Mouse (Mus musculus): Measurements from ENCODE around the gene Cyp2a12. TPM values are rescaled to one million over a fixed set of nuclear protein-coding genes. Genes with fewer than 3 reads are reported as not detected.
"Not testable (repeated sequence)": the region's sequence is repeated elsewhere in the genome, so short reads cannot be mapped to it uniquely, and the experiment has no call there.

Gene Cyp2a12
- polyA plus RNA-seq (2016; fragmentation: Nextera tagmentation; extraction: Ambion mirVana), result not detected in 2 replicates

DNA sequence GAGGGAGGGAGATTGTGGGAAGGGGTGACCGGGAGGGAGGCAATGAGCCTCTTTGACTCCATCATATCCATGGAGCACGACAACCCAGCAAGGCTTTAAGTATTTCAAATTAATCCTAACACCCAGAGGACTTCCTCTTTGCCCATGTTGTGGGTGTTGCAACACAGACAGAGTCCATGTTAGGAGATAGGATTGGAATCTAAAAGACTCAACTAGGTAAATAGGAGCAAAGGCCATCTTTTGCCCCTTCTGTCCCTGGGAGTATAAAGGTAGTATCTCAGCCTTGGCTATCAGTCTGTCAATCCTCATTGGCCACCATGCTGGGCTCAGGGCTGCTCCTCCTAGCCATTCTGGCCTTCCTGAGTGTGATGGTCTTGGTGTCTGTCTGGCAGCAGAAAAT, at the start of gene Cyp2a12:
Gene Cyp2a12 (plus strand): TSS at position 293 of the 400 bp plus-strand sequence.
- Histone ChIP-seq H3K27ac (replicated peaks) (no peak within 1 kb of the TSS), H3K4me3 (no peak within 1 kb of the TSS), H3K27me3 (ENCODE audit: low read depth, poor library complexity, severe bottlenecking) (no peaks in the 10 kb centered on the region), H3K4me1 (no peaks in the 10 kb centered on the region), H3K36me3 (no peaks in the 10 kb centered on the region), H3K9me3 (replicated peaks) (peaks cover 8% of the 10 kb centered on the region; the same call in 1 of the 2 replicates)
- 75% methylated on average over 2 of the region's 2 CpGs for WGBS
- DNase-seq (ENCODE audit: low spot score), result no peak

DNA sequence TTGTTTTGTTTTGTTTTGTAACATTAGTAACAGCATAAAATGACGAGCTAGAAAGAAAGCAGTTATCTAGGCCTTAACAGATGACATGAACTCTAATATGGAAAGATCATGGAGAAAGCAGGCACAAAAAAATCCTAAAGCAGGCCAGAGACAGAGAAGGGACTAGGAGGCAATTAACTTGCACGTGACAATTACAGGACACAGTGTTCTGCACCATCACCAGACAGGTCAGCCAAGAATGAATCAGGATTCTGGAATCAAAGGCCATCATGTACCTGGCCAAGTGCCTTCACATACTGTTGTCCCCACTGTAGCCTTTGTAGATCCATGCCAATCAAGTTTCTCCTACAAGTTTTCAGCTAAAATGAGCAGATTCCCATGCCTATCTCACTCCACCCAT, 47.4 kb upstream of the Cyp2a12 start:
- H3K4me3 ChIP-seq; H3K27me3 ChIP-seq (ENCODE audit: low read depth, poor library complexity, severe bottlenecking); H3K36me3 ChIP-seq; H3K4me1 ChIP-seq; H3K27ac ChIP-seq (replicated peaks); H3K9me3 ChIP-seq (replicated peaks); DNase-seq (ENCODE audit: low spot score): not testable (repeated sequence)
- WGBS, result 85% methylated on average over 2 of the region's 2 CpGs

DNA sequence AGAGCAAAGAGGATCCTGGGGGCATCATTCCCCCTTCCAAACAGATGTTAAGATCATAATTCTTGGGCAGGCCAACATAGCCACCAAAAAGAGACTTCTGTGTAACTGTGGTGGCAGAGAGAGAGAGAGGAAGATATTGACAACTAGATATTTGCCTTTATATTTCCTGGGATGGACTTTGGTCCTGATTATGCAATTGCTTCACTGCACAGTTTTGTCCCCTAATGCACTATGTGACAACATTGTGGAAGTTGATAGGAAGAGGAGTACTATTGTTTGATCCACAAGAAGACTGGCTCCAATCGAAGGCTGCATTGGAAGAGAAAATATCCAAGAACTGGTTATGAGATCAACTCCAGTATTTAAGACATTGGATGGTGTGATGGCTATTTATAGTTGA, 46.9 kb upstream of the Cyp2a12 start:
- H3K36me3 ChIP-seq; H3K4me3 ChIP-seq; H3K4me1 ChIP-seq; H3K27ac ChIP-seq (replicated peaks); H3K9me3 ChIP-seq (replicated peaks); DNase-seq (ENCODE audit: low spot score); H3K27me3 ChIP-seq (ENCODE audit: low read depth, poor library complexity, severe bottlenecking): not testable (repeated sequence)
- WGBS, result 87% methylated on average over 1 of the region's 1 CpGs

DNA sequence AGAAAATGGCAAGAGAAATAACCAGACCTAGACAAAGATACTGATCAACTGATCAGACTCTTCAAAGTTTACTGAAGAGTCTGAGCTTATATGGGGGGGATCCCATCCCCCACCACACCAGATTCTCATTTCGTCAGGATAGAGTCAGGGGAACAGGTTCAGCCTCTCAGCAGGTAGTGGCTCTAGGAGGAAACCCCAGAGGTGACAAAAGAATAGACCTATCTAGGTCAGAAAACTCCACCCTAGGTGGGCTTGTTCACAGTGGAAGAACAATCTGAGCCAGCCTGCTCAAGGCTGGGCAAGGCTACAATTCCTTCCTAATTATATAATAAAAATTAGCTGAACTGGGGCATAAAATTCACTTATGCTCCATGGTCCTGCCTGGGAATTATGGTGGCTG, 46.3 kb upstream of the Cyp2a12 start:
- Histone ChIP-seq H3K27ac (replicated peaks) (no peak overlapping the region), H3K9me3 (replicated peaks) (peaks cover 8% of the 10 kb centered on the region; the same call in 1 of the 2 replicates), H3K4me3 (no peak overlapping the region), H3K4me1 (no peaks in the 10 kb centered on the region), H3K27me3 (ENCODE audit: low read depth, poor library complexity, severe bottlenecking) (no peaks in the 10 kb centered on the region), H3K36me3 (no peaks in the 10 kb centered on the region)
- DNase-seq (ENCODE audit: low spot score), result no peak
- WGBS, result 28% methylated on average over 1 of the region's 1 CpGs

DNA sequence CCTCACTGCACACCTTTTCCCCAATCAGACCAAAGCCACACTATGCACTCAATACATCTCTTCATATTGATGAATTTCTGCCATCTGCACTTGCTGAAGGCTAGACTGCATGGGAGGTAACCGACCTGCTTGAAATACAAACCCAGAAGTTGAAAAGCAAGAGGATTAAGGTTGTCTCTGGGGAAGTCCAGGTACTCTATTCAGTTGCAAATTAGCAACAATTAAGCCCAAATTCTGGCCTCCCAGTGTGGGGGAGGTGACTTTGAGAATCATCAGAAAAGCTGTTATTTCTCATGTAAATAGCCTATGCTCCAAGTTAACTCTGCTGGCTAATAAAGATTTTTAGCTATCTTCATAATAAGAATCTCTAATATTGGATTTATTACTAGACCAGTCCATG, 45.7 kb upstream of the Cyp2a12 start:
- H3K36me3 ChIP-seq; H3K4me1 ChIP-seq; DNase-seq (ENCODE audit: low spot score); H3K27ac ChIP-seq (replicated peaks); H3K4me3 ChIP-seq; H3K27me3 ChIP-seq (ENCODE audit: low read depth, poor library complexity, severe bottlenecking); H3K9me3 ChIP-seq (replicated peaks): not testable (repeated sequence)
- 33% methylated on average over 1 of the region's 1 CpGs for WGBS

DNA sequence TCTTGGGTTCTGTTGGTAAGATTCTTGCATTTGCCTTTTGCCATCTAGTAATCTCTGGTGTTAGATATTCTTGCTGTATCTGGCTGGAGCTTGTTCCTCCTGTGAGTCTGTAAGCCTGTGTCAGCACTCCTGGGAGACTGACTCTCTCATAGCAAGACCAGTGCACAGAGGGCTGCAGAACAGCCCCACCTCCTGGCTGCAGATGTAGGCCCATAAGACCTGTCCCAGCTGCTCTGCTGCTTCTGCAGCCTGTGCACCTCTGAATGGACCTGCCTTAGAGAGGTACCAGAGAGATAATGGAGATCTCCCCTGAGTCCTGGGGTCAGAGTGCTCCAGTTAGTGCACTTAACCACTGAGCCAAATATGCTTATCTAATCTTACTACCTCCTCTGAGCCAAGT, 2.3 kb upstream of the Cyp2a12 start:
- not testable (repeated sequence) for H3K36me3 ChIP-seq; DNase-seq (ENCODE audit: low spot score); H3K9me3 ChIP-seq (replicated peaks)

DNA sequence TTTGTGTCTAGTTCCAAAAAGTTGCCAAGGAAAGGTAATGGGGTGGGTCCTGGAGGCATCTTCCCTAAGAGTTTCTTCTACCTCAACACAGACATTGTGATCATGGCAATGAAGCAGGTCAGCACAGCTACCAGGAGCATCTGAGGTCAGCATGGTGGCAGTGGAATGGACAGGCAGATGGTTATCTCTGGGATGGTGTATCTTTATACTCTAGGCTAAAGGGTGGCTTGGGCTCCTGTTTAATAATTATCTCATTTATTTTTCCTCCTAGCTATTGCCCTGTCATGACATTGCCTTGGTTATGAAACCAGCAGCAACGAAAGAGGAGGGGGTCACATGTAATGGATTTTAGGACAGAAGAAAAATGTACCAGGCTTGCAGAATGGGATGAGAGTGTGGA, 20.0 kb downstream of the Cyp2a12 start:
- DNase-seq (ENCODE audit: low spot score); H3K27me3 ChIP-seq (ENCODE audit: low read depth, poor library complexity, severe bottlenecking); H3K36me3 ChIP-seq; H3K9me3 ChIP-seq (replicated peaks); H3K27ac ChIP-seq (replicated peaks); H3K4me3 ChIP-seq; H3K4me1 ChIP-seq: not testable (repeated sequence)
- 75% methylated on average over 1 of the region's 1 CpGs for WGBS

More for the DNA sequence above, 2.3 kb upstream of the Cyp2a12 start:
- not testable (repeated sequence) for H3K4me3 ChIP-seq; H3K27me3 ChIP-seq (ENCODE audit: low read depth, poor library complexity, severe bottlenecking); H3K27ac ChIP-seq (replicated peaks); H3K4me1 ChIP-seq

DNA sequence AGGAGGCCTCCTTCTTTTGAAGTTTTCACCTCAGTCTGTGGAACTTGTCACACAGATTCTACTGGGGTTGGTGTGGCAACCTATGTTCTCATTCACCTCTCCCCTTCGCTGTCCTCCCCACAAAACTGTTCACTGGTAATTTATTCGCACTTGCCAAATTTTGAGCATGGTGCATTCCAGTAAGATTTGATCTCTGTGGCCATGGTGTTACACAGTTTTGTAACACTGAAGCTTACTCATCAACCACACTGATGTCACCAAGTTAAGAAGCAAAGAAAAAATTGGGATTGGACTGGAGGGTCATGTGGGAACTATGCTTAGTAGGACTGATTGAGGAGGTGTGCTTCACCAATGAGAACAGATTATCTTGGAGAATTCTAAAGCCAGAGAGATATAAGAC, 30.5 kb downstream of the Cyp2a12 start:
- 97% methylated on average over 2 of the region's 2 CpGs for WGBS

DNA sequence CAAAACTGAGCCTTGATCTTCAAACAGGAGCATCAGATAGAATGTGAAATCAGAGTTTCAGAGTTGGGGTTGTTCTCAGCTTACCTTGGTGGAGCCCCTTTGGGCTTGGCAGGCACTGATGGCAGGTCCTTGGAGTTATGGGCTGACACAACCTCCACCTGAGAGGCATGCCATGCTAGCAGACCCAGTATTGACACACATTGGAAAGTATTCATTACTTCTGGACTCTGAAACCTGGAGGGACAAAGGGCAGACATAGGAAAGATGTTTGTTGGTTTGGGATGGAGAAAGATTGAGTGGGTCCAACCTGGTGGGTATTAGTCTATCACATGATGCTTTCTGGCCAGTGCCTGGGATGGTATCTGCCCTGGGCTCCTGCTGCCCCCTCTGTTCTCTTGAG, 31.0 kb downstream of the Cyp2a12 start:
- H3K9me3 ChIP-seq (replicated peaks); H3K36me3 ChIP-seq; H3K4me1 ChIP-seq; H3K27me3 ChIP-seq (ENCODE audit: low read depth, poor library complexity, severe bottlenecking); H3K27ac ChIP-seq (replicated peaks); H3K4me3 ChIP-seq; DNase-seq (ENCODE audit: low spot score): not testable (repeated sequence)

More for the DNA sequence above, 30.5 kb downstream of the Cyp2a12 start:
- not testable (repeated sequence) for H3K4me1 ChIP-seq; H3K27ac ChIP-seq (replicated peaks); H3K27me3 ChIP-seq (ENCODE audit: low read depth, poor library complexity, severe bottlenecking); H3K4me3 ChIP-seq; H3K9me3 ChIP-seq (replicated peaks); DNase-seq (ENCODE audit: low spot score); H3K36me3 ChIP-seq

DNA sequence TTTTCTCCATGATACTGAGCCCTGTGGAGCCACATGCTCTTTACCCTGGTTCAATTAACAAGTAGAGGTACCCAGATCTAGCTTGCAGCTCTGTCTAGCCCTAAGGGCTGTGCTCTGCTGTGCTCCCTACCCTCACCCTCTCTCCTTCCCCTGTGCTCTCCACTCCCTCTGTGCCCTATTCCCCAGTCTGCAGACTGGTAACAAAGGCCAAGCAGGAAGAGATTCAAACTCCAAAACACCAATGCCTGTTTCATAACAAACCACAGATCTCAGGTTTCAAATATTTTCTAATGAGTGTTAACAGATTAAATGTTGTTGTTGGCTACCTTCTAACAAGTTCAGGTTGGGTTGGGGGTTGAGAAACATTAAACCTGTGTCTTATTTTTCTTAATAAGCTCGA, 49.8 kb downstream of the Cyp2a12 start:
- Histone ChIP-seq H3K27me3 (ENCODE audit: low read depth, poor library complexity, severe bottlenecking) (no peaks in the 10 kb centered on the region), H3K4me1 (no peaks in the 10 kb centered on the region)
- WGBS, result 82% methylated on average over 1 of the region's 1 CpGs

DNA sequence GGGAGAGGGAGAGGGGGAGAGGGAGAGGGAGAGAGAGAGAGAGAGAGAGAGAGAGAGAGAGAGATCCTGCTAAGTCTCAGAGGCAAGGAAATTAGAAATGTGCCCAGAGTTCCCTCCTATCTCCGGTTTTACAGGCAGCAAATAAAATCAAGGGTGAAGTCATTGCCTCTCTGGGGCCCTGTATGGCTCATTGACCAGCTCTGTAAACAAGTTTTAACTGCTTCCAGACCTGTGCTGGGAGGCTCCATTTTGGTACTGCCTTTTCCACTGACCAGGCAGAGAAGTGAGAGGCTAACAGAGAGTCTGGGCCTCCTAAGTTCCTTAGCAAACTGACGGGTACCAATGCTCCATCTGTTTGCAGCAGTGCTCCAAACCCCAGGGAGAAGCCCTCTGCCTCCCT, 52.7 kb downstream of the Cyp2a12 start:
- no peak overlapping the region for H3K27ac ChIP-seq (replicated peaks)
- H3K9me3 ChIP-seq (replicated peaks), result peaks cover 6% of the 10 kb centered on the region; the same call in 1 of the 2 replicates
- no peaks in the 10 kb centered on the region for H3K27me3 ChIP-seq (ENCODE audit: low read depth, poor library complexity, severe bottlenecking)
- no peaks in the 10 kb centered on the region for H3K36me3 ChIP-seq
- no peak overlapping the region for H3K4me3 ChIP-seq
- no peak for DNase-seq (ENCODE audit: low spot score)
- H3K4me1 ChIP-seq, result no peaks in the 10 kb centered on the region
- WGBS, result 73% methylated on average over 2 of the region's 2 CpGs

More for the DNA sequence above, 49.8 kb downstream of the Cyp2a12 start:
- Histone ChIP-seq H3K27ac (replicated peaks) (no peak overlapping the region), H3K4me3 (no peak overlapping the region), H3K9me3 (replicated peaks) (peaks cover 6% of the 10 kb centered on the region; the same call in 1 of the 2 replicates), H3K36me3 (no peaks in the 10 kb centered on the region)
- DNase-seq (ENCODE audit: low spot score), result no peak

Other genes starting within 250 kb of the Cyp2a12 start
- not detected in 2 replicates for gene Cyp2g1, start 220.2 kb upstream of the Cyp2a12 start, polyA plus RNA-seq (2016; fragmentation: Nextera tagmentation; extraction: Ambion mirVana)
- gene Cyp2a5, start 193.8 kb upstream of the Cyp2a12 start, polyA plus RNA-seq (2016; fragmentation: Nextera tagmentation; extraction: Ambion mirVana), result 0.17 TPM in 1 of 2 replicates, not detected in the other
- gene Cyp2a22, start 89.7 kb upstream of the Cyp2a12 start, polyA plus RNA-seq (2016; fragmentation: Nextera tagmentation; extraction: Ambion mirVana), result not detected in 2 replicates
- gene Cyp2f2, start 90.8 kb downstream of the Cyp2a12 start, polyA plus RNA-seq (2016; fragmentation: Nextera tagmentation; extraction: Ambion mirVana), result not detected in 2 replicates
- 0.12 and 0.19 TPM in 2 replicates for gene Cyp2t4, start 124.6 kb downstream of the Cyp2a12 start, polyA plus RNA-seq (2016; fragmentation: Nextera tagmentation; extraction: Ambion mirVana)
- 80.4 and 84.4 TPM in 2 replicates for gene Egln2, start 137.7 kb downstream of the Cyp2a12 start, polyA plus RNA-seq (2016; fragmentation: Nextera tagmentation; extraction: Ambion mirVana)
- 69.0 and 71.0 TPM in 2 replicates for gene Rab4b, start 149.8 kb downstream of the Cyp2a12 start, polyA plus RNA-seq (2016; fragmentation: Nextera tagmentation; extraction: Ambion mirVana)
- gene Gm21983, start 152.0 kb downstream of the Cyp2a12 start, polyA plus RNA-seq (2016; fragmentation: Nextera tagmentation; extraction: Ambion mirVana), result not detected in 2 replicates
- gene Mia, start 152.1 kb downstream of the Cyp2a12 start, polyA plus RNA-seq (2016; fragmentation: Nextera tagmentation; extraction: Ambion mirVana), result 2.1 and 2.2 TPM in 2 replicates
- 3.5 and 4.2 TPM in 2 replicates for gene BC024978, start 166.7 kb downstream of the Cyp2a12 start, polyA plus RNA-seq (2016; fragmentation: Nextera tagmentation; extraction: Ambion mirVana)
- gene Snrpa, start 167.2 kb downstream of the Cyp2a12 start, polyA plus RNA-seq (2016; fragmentation: Nextera tagmentation; extraction: Ambion mirVana), result 399 and 409 TPM in 2 replicates
- 5.3 and 5.9 TPM in 2 replicates for gene Itpkc, start 199.6 kb downstream of the Cyp2a12 start, polyA plus RNA-seq (2016; fragmentation: Nextera tagmentation; extraction: Ambion mirVana)
- 23.1 and 24.1 TPM in 2 replicates for gene Coq8b, start 203.9 kb downstream of the Cyp2a12 start, polyA plus RNA-seq (2016; fragmentation: Nextera tagmentation; extraction: Ambion mirVana)
- gene Numbl, start 229.4 kb downstream of the Cyp2a12 start, polyA plus RNA-seq (2016; fragmentation: Nextera tagmentation; extraction: Ambion mirVana), result 21.0 and 25.7 TPM in 2 replicates